Mouse (Mus musculus) liver, adult 2 months (tissue): ENCODE data around the gene Acvr1. TPM values are rescaled to one million over a fixed set of nuclear protein-coding genes. Genes with fewer than 3 reads are reported as not detected.

Source experiments
- DNase-seq: peaks from one replicate; pipeline ENCODE4 v3.0.0-alpha.2; 2011; ENCODE audit warnings: low read depth, low spot score; ENCODE audit errors: extremely low read depth
- H3K27ac ChIP-seq: fragments of 200-500 bp; replicated peaks from 2 replicates; pipeline ENCODE4 v1.5.1; 2012; ENCODE audit warnings: low read depth, mild to moderate bottlenecking, control low read depth, inconsistent platforms, low read length; ENCODE audit not compliant: insufficient read depth
- H3K27me3 ChIP-seq: fragments of 200-500 bp; 2 replicates; pipeline ENCODE4 v1.6.1; 2012; ENCODE audit warnings: mild to moderate bottlenecking, moderate library complexity, low read length, inconsistent platforms; ENCODE audit not compliant: control insufficient read depth, insufficient read depth
- H3K36me3 ChIP-seq: fragments of 200-500 bp; 2 replicates; pipeline ENCODE4 v1.6.1; 2012; ENCODE audit warnings: low read length, inconsistent platforms; ENCODE audit not compliant: control insufficient read depth, insufficient read depth
- H3K4me1 ChIP-seq: fragments of 200-500 bp; 2 replicates; pipeline ENCODE4 v1.6.1; 2011; ENCODE audit warnings: low read length; ENCODE audit not compliant: control insufficient read depth, insufficient read depth
- H3K4me3 ChIP-seq: fragments of 200-500 bp; 2 replicates; pipeline ENCODE4 v1.5.1; 2011; ENCODE audit warnings: low read depth, mild to moderate bottlenecking, control low read depth, low read length, moderate library complexity; ENCODE audit not compliant: insufficient read depth
- H3K79me2 ChIP-seq: fragments of 200-500 bp; 2 replicates; pipeline ENCODE4 v1.6.1; 2012; ENCODE audit warnings: inconsistent platforms, mild to moderate bottlenecking, low read length, moderate library complexity; ENCODE audit not compliant: control insufficient read depth, insufficient read depth
- H3K9ac ChIP-seq: fragments of 200-500 bp; 2 replicates; pipeline ENCODE4 v1.6.1; 2012; ENCODE audit warnings: low read depth, mild to moderate bottlenecking, control low read depth, inconsistent platforms, low read length
- CTCF ChIP-seq: fragments of 200-500 bp; IDR thresholded peaks from 2 replicates; pipeline ENCODE4 v1.5.1; 2011; ENCODE audit warnings: low read depth, low read length, control low read depth
- POLR2A ChIP-seq: fragments of 200-500 bp; IDR thresholded peaks from 2 replicates; pipeline ENCODE4 v1.6.1; 2011; ENCODE audit warnings: low read length, control low read depth; ENCODE audit not compliant: insufficient read depth; ENCODE audit errors: extremely low read depth
- WGBS: fragments of 180-500 bp; shearing (Covaris S2); methylation state at CpG from one replicate; pipeline ENCODE4 v1.1.7; 2018; 5-methylcytosine and 5-hydroxymethylcytosine counted together
- polyA plus RNA-seq: library from polyadenylated mRNA; depleted of rRNA; stranded (reverse); fragments of >200 nt; gene quantifications from 2 replicates; pipeline ENCODE4 v1.2.3, GENCODE M21; 2012
- total RNA-seq: library from RNA; depleted of rRNA; stranded (reverse); fragments of >200 nt; gene quantifications from 2 replicates; pipeline ENCODE4 v1.2.3, GENCODE M21; 2014

Acvr1 gene
- total and polyA plus RNA-seq, 2 experiments = 5.7 to 8.4 TPM

DNA sequence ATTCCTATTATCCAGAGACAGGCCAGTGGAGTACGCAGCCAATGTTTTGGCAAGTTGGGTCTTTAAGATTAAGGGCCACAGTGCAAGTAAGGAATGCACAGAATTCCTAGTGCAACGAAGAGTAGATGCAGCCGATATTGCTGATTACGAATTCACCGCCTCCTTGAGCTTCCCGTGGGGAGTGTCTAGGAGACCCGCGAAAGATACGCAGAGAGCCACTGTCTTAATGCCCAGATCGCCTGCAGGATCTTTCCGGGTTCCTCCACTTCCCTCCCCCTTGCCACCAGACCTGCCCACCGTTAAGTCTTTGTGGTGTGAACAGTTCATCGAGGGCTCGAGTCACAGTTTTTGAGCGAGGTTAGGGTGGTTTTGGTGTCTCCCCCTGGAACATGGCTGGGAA, 120.0 kb downstream of the Acvr1 start:
- H3K36me3 ChIP-seq = peaks cover 29% of the 10 kb centered on the region

GRCm38 (mm10) chr2:58443163-58443562, 123.8 kb downstream of the Acvr1 start:
- Histone ChIP-seq H3K79me2 (no peaks in the 10 kb centered on the region), H3K9ac (no peak overlapping the region), H3K4me1 (no peaks in the 10 kb centered on the region), H3K27ac (no peak overlapping the region), H3K4me3 (no peak overlapping the region), H3K36me3 (peaks cover 29% of the 10 kb centered on the region), H3K27me3 (no peaks in the 10 kb centered on the region)
- no peak for DNase-seq
- 65% methylated on average over 4 of the region's 4 CpGs for WGBS
- TF ChIP-seq CTCF (no peak), POLR2A (no peak)

More for the DNA sequence above, 120.0 kb downstream of the Acvr1 start:
- Histone ChIP-seq H3K79me2 (no peaks in the 10 kb centered on the region), H3K27me3 (no peaks in the 10 kb centered on the region), H3K4me1 (no peaks in the 10 kb centered on the region), H3K27ac (no peak overlapping the region), H3K4me3 (no peak overlapping the region), H3K9ac (no peak overlapping the region)
- no peak for DNase-seq
- WGBS = 98% methylated on average over 15 of the region's 15 CpGs
- TF ChIP-seq CTCF (no peak), POLR2A (no peak)

DNA sequence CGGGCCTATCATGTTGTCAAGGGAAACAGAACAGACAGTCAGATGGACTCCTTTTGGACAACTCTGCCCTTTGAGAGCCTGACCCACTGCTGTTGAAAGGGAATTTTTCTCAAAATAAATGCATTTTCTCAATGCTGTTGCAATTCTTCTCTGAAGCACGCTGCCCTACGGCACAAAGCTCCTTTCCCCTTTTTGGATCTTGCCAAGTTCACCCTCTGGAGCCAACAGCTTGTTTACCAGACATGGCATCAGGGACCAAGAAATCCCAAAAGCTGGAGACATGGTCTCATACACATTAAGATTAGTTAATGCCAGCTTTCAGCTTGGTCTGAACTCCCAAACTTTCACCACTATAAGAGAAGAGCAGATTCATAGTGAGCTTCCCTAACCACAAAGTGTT, 130.0 kb downstream of the Acvr1 start:
- no peak overlapping the region for H3K9ac ChIP-seq
- H3K36me3 ChIP-seq = peaks cover 22% of the 10 kb centered on the region
- H3K27me3 ChIP-seq = no peaks in the 10 kb centered on the region
- TF ChIP-seq POLR2A = no peak
- no peak for TF ChIP-seq CTCF
- no peaks in the 10 kb centered on the region for H3K79me2 ChIP-seq
- H3K4me3 ChIP-seq = no peak overlapping the region
- WGBS = 84% methylated on average over 3 of the region's 3 CpGs
- H3K27ac ChIP-seq = no peak overlapping the region
- no peak for DNase-seq
- H3K4me1 ChIP-seq = no peaks in the 10 kb centered on the region

DNA sequence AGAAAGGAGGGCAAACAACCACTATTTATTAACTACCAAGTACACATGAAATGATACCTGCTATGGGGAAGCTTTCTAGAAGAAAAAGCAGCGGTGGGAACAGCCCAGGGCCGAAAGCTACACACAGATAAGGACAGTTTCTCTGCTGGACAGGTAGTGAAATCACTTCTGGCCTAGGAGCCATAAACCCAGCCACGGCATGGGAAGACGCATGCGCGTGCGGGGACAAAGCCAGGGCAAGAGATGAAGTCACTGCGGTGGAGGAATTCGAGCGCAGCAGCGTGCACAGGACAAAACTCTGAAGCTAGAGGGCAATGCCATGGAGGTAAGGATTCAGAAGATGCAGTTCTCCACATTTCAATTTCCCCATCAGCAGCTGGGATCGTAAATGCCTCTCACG, 131.4 kb downstream of the Acvr1 start:
- H3K4me3 ChIP-seq = no peak overlapping the region
- no peaks in the 10 kb centered on the region for H3K79me2 ChIP-seq
- WGBS = 96% methylated on average over 13 of the region's 13 CpGs
- TF ChIP-seq CTCF (no peak), POLR2A (no peak)
- no peaks in the 10 kb centered on the region for H3K27me3 ChIP-seq
- peaks cover 26% of the 10 kb centered on the region for H3K36me3 ChIP-seq
- H3K27ac ChIP-seq = no peak overlapping the region
- H3K9ac ChIP-seq = no peak overlapping the region
- H3K4me1 ChIP-seq = no peaks in the 10 kb centered on the region
- no peak for DNase-seq

GRCm38 (mm10) chr2:58434438-58434837, 132.5 kb downstream of the Acvr1 start:
- DNase-seq = no peak
- 92% methylated on average over 2 of the region's 2 CpGs for WGBS
- no peaks in the 10 kb centered on the region for H3K79me2 ChIP-seq
- H3K4me1 ChIP-seq = no peaks in the 10 kb centered on the region
- H3K27ac ChIP-seq = no peak overlapping the region
- no peak for TF ChIP-seq CTCF
- no peak for TF ChIP-seq POLR2A
- H3K36me3 ChIP-seq = peaks cover 25% of the 10 kb centered on the region
- no peaks in the 10 kb centered on the region for H3K27me3 ChIP-seq
- no peak overlapping the region for H3K4me3 ChIP-seq
- H3K9ac ChIP-seq = no peak overlapping the region

GRCm38 (mm10) chr2:58433317-58433716, 133.6 kb downstream of the Acvr1 start:
- no peaks in the 10 kb centered on the region for H3K4me1 ChIP-seq
- H3K9ac ChIP-seq = no peak overlapping the region
- TF ChIP-seq POLR2A = no peak
- no peak for TF ChIP-seq CTCF
- no peaks in the 10 kb centered on the region for H3K27me3 ChIP-seq
- H3K79me2 ChIP-seq = no peaks in the 10 kb centered on the region
- no peak for DNase-seq
- 76% methylated on average over 2 of the region's 2 CpGs for WGBS
- H3K27ac ChIP-seq = no peak overlapping the region
- no peak overlapping the region for H3K4me3 ChIP-seq
- H3K36me3 ChIP-seq = peaks cover 20% of the 10 kb centered on the region
